Mouse (Mus musculus): ENCODE results near the gene Rasgef1b.

DNA sequence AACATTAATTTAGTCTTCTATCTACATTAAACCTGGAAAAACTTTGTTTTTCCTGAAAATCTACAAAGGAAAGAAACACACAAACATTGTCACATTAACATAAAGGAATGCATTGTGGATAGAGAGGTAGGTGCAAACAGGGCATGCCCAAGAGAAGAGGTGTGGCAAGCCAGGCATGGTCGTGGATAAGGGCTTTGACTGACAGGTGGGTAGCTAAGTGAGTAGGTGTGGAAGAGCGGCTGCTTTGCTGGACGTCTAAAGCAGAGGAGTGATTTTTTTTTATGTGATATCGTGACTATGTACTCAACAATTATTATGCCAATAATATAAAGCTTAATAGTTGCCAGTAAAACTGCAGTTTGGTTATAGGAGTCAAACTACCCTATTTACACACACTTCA, 408.1 kb downstream of the Rasgef1b start:
- TF ChIP-seq POLR2A (IDR thresholded peaks at IDR 0.05; ENCODE audit: extremely low read depth, insufficient read depth, low read length) = no peak
- TF ChIP-seq CTCF (IDR thresholded peaks at IDR 0.05; ENCODE audit: low read depth, low read length) = no peak

All from liver, adult 2 months (tissue).